Mouse (Mus musculus): ENCODE measurements at regions not wholly inside any gene's neighbourhood (a gene's known extent, or its start where the extent isn't known, plus 50 kb on each side); places are given as distances from the start of the nearest gene placed in this dataset.

GRCm38 (mm10) chr2:117950431-117951336 is 161.0 kb upstream of the Thbs1 start:
- no peak for DNase-seq
- intact Hi-C loops (cut with DNase I): no loop called here

- no peak for DNase-seq
- intact Hi-C loops (cut with DNase I): no loop called here
Measured at GRCm38 (mm10) chr2:117951337-117951718, 160.3 kb upstream of the Thbs1 start.

GRCm38 (mm10) chr2:117958737-117959136 is 152.9 kb upstream of the Thbs1 start:
- intact Hi-C loops (cut with DNase I): no loop called here

GRCm38 (mm10) chr2:117959440-117959839 is 152.2 kb upstream of the Thbs1 start:
- no peak for DNase-seq
- intact Hi-C loops (cut with DNase I): no loop called here

More at GRCm38 (mm10) chr2:117958737-117959136, 152.9 kb upstream of the Thbs1 start:
- no peak for DNase-seq

- no peak for DNase-seq
Measured at GRCm38 (mm10) chr2:117962531-117962930, 149.1 kb upstream of the Thbs1 start.

GRCm38 (mm10) chr2:117963526-117963925 is 148.2 kb upstream of the Thbs1 start:
- no peak for DNase-seq
- intact Hi-C loops (cut with DNase I): no loop called here

More at GRCm38 (mm10) chr2:117962531-117962930, 149.1 kb upstream of the Thbs1 start:
- intact Hi-C loops (cut with DNase I): no loop called here

- intact Hi-C loops (cut with DNase I): no loop called here
- DNase-seq: no peak
Measured at GRCm38 (mm10) chr2:117965758-117966157, 145.9 kb upstream of the Thbs1 start.

GRCm38 (mm10) chr2:117968731-117969130 is 142.9 kb upstream of the Thbs1 start:
- DNase-seq: no peak
- intact Hi-C loops (cut with DNase I): no loop called here

GRCm38 (mm10) chr2:117970631-117971030 is 141.0 kb upstream of the Thbs1 start:
- intact Hi-C loops (cut with DNase I): no loop called here
- DNase-seq: no peak

GRCm38 (mm10) chr2:117977033-117977432 is 134.6 kb upstream of the Thbs1 start:
- DNase-seq: no peak
- intact Hi-C loops (cut with DNase I): no loop called here

GRCm38 (mm10) chr2:117980856-117981255 is 130.8 kb upstream of the Thbs1 start:
- DNase-seq: no peak
- intact Hi-C loops (cut with DNase I): no loop called here

- no peak for DNase-seq
- intact Hi-C loops (cut with DNase I): no loop called here
Measured at GRCm38 (mm10) chr2:117984569-117984968, 127.1 kb upstream of the Thbs1 start.

GRCm38 (mm10) chr2:117987426-117988215 is 124.1 kb upstream of the Thbs1 start:
- intact Hi-C loops (cut with DNase I): no loop called here
- DNase-seq: no peak

GRCm38 (mm10) chr2:117988396-117989173 is 123.1 kb upstream of the Thbs1 start:
- DNase-seq: no peak
- intact Hi-C loops (cut with DNase I): no loop called here

GRCm38 (mm10) chr2:117989215-117989614 is 122.5 kb upstream of the Thbs1 start:
- DNase-seq: no peak
- intact Hi-C loops (cut with DNase I): no loop called here

GRCm38 (mm10) chr2:117996130-117997083 is 115.3 kb upstream of the Thbs1 start:
- no peak for DNase-seq
- intact Hi-C loops (cut with DNase I): no loop called here

GRCm38 (mm10) chr2:117999641-118000040 is 112.0 kb upstream of the Thbs1 start:
- DNase-seq: no peak
- intact Hi-C loops (cut with DNase I): no loop called here

GRCm38 (mm10) chr2:118004191-118004590 is 107.5 kb upstream of the Thbs1 start:
- intact Hi-C loops (cut with DNase I): no loop called here
- DNase-seq: no peak

Measured in gastrocnemius, postnatal 36 days (tissue).